Mouse (Mus musculus): Measurements from ENCODE around the gene Fam84b.

- TF ChIP-seq CTCF (IDR thresholded peaks at IDR 0.05; ENCODE audit: low read depth, low read length), result no peak
- no peak for TF ChIP-seq POLR2A (IDR thresholded peaks at IDR 0.05; ENCODE audit: borderline replicate concordance, low read depth, low read length)
Observed at GRCm38 (mm10) chr15:60814542-60814941, 39.0 kb downstream of the Fam84b start.

All from bone marrow macrophage, adult 2 months (primary cell).